Mouse (Mus musculus) thymus, adult 2 months (tissue): ENCODE results near the gene Cant1.

Source experiments
- CTCF ChIP-seq: fragments of 200-500 bp; IDR thresholded peaks from 2 replicates; pipeline ENCODE4 v1.5.1; 2012; ENCODE audit warnings: mild to moderate bottlenecking, control low read depth, low read length, moderate library complexity, borderline replicate concordance; ENCODE audit not compliant: control insufficient read depth, poor library complexity, insufficient read depth; ENCODE audit errors: extremely low read depth
- POLR2A ChIP-seq: fragments of 200-500 bp; IDR thresholded peaks from 2 replicates; pipeline ENCODE4 v1.6.1; 2012; ENCODE audit warnings: mild to moderate bottlenecking, low read length, control low read depth, moderate library complexity; ENCODE audit not compliant: control insufficient read depth, poor library complexity, insufficient read depth; ENCODE audit errors: extremely low read depth

DNA sequence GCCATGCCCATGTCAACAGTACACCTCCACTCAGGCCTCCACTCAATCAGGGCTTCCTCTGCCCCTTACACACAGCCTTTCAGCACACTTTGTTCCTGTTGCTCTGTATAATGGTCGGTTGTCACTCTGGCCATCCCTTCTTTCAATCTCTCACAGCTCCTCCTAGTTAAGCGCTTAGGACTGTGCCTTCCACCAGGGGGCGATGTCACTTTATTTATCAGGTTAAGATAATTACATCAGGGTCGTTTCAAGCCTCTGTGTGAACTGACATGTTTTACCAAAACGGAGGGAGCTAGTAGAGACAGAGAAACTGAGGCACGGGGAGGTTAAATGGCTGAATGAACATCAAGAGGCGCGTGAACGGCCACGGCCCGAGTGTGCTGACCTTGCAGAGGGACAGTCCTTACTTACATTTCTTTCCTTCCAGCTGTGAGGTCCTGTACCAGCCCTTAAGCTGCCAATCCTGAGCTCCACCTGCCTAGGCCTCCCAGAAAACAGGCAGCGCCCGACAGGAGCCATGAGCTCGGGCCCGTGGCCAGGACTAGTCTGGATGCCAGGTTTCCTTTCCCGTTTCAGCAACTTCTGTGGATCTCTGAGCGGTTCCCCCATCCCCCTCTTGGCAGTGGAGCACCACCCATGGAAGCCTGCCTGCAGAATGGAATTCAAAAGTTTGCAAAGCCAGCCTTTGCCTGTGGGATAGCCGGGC lies 4.5 kb upstream of the Cant1 start:
- no peak for TF ChIP-seq CTCF
- no peak for TF ChIP-seq POLR2A
